Mouse (Mus musculus) gastrocnemius, postnatal 10 days (tissue): ENCODE results near the gene Tmem161a. TPM values are rescaled to one million over a fixed set of nuclear protein-coding genes. Genes with fewer than 3 reads are reported as not detected.
"Not testable (repeated sequence)": the region's sequence is repeated elsewhere in the genome, so short reads cannot be mapped to it uniquely, and the experiment has no call there.

ENCODE experiments used
- DNase-seq: peaks from one replicate; pipeline ENCODE4 v3.0.0; 2021; ENCODE audit warnings: mixed read lengths
- total RNA-seq, 2 experiments: library from RNA; stranded (reverse); gene quantifications; 2 replicates each; pipeline ENCODE4 v1.2.3; 2021

Gene Tmem161a
- total RNA-seq, 2 experiments from 2014 or later = 72.8 to 74.7 TPM

DNA sequence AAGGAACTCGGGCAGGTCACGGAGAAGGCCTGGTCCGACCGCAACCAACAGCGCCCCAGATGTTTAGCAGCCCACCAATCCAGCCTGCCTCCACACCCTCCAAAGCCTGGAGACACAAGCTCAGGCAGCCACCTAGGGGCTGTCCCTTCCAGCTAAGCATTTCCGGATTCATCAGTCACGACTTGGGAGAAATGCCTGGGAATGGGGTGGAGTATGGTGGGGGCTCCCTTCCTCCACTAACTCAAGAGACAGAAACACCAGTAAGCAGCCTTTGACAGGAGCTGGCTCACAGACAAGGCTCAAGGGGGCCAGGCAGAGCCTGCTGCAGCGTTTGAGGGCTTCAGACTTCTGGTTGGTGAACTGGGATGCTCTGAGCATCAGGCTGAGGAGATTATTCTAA lies 38.4 kb downstream of the Tmem161a start:
- DNase-seq = no peak

DNA sequence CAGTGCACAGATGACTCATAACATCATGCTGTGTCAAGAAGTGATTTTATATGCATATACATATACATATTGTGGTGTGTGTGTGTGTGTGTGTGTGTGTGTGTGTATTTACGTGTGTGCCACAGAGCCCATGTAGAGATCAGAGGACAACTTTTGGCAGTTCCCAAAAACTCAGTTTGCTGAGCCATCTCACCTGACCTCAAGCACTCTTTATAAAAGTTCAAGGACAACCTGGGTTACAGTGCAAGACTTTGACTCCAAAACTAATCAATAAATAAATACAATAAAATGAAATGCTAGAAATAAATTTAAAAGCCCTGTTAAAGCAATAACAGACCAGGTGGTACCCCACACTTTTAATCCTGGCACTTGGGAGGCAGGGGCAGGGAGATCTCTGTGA lies 39.1 kb downstream of the Tmem161a start:
- no peak for DNase-seq

DNA sequence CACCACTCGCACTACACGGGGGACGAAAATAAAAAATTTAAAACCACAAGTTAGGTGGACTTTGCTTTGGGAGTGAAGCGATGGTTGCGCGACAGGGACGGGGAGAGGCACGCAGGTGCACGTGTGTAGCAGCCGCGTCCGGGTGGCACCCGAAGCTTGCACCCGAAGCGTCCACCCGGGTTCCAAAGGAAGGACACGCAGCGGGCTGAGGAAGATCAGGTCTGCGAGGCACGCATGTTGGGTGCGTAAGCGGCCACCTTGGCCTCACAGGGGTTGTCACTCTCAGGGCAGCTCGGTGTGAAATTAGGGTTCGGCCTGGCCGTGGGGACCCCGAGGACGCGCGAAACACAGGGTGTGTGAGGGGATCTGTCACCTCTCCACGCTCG lies 39.6 kb downstream of the Tmem161a start:
- DNase-seq = no peak

DNA sequence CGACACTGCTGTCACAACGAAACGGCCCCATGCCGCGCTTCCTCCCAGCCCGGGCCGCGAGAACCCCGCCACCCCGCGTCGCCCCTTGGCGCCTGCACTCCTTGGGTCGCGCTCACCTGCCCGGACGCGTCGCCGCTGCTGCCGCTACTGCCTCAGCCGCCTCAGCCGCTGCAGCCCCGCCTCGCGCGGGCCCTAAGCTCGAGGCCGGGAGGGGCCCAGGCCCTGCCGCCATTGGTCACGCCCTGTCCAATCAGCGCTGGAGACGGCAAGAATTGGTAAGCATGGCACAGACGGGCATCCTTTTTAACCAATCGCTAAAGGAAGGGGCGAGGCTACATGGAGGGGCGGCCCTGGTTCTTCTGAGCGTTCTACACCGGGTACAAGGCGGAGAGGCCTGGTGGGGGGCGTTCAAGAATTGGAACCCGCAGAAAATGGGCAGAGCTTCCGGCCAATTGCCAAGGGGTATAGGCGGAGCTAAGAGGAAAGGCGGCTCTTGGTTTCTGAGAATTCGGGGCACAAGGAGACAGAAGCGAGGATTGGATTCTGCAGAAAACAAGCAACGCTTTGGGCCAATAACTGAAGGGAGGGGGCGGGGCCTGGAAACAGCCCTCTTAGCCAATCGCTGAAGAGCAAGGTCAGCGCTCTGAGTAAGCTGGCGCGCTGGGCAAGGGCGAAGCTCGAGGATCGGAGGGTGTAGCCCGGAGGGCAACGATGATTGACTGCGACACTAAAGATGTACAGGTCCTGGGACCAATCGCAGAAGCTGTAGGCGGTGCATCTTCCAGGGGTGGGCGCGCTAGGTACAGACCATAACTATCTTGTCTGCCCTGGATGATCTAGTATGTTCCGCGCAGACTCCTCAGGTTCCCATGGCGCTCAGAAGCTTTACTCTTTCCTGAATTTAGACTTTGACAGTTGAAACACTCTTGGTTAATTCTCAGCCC lies 40.2 kb downstream of the Tmem161a start, which contains the start of gene Slc25a42:
Slc25a42 (minus strand) TSS at position 194 of the 944 bp plus-strand sequence.
- DNase-seq = peak; percentile 91

GRCm38 (mm10) chr8:70214411-70214810 lies 42.3 kb downstream of the Tmem161a start:
- no peak for DNase-seq

GRCm38 (mm10) chr8:70215092-70215491 lies 42.9 kb downstream of the Tmem161a start:
- DNase-seq = no peak

GRCm38 (mm10) chr8:70216161-70216560 lies 44.0 kb downstream of the Tmem161a start:
- DNase-seq = not testable (repeated sequence)

DNA sequence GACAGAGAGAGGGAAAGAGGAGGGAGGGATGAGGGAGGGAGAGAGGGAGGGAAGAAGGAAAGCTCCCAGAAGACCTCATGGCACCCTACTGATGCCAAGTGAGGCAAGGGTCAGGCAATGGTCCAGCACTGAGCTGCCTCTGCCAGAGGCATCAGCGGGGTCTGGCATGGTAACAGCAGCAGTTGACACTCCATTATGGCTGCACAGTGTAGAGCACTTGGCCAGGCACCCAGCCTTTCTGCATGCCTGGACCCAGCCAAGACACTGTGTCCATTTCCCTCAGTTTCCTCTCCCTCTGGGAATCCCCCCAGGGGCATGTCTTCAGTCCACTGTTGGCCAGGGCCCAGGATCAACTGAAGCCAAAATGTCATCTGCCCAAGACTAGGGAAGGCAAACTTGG lies 44.4 kb downstream of the Tmem161a start:
- peak; percentile 80 for DNase-seq

DNA sequence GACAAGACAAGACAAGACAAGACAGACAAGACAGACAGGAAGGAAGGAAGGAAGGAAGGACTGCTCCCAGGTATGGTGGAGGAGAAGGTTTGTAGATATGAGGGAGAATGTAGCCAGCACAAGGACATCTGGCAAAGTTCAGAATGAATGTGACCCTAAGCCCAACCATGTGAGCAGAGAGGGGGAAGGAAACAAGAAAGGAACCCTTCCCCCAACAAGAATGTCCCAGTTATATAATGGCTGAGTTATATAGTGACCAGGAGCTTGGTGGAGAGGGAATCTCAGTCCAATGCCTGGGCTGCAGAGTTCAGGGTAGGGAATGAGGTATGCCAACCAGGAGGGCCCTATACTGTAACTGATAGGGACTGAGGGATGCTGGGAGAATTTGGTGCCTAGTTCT lies 45.3 kb downstream of the Tmem161a start:
- DNase-seq = no peak

DNA sequence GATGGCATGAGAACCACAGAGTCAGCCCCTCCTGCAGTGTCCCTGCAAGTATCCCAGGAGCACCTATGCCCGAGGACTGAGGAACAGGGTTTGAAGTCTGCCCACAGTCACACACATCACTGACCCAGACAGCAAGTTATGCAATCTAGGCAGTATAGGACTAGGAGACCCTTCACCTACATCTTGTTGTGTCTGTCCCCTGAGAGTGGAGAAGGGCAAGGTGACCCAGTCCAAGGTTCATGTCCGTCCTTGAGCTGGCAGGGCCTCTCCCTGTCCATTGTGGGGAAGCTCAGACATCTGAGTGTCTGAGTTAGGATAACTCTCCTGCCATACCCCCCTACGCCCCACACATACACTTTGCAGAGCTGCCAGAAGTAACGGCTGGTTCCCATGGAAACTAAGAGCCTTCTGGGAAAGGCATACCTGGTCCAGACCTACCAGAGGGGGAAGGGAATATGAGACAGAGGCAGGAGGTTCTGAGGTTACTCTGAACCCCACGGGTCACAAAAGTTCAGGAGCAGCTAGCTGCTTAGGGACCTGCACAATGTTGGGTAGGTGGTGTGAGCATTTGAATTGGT lies 47.0 kb downstream of the Tmem161a start:
- DNase-seq = no peak

GRCm38 (mm10) chr8:70220236-70220840 lies 48.2 kb downstream of the Tmem161a start:
- peak; percentile 46 for DNase-seq

DNA sequence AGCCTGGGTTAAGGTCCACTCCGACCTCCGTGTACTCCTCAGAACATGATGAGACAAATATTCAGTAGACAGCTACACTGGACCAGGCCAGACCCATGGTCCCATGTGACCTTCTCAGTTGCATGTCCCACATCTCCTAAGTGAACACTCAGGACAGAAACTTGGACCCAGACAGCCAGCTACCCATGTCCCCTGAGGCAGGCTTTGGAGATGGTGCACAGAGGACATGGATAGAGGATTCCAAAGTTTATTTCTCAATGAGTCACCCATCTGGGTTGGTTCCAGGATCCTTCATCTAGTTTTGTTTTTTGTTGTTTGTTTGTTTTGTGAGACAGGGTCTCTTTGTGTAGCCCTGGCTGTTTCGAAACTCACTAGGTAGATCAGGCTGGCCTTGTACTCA lies 48.8 kb downstream of the Tmem161a start:
- no peak for DNase-seq

- no peak for DNase-seq
These were observed 49.9 kb downstream of the Tmem161a start for GRCm38 (mm10) chr8:70222041-70222440.

DNA sequence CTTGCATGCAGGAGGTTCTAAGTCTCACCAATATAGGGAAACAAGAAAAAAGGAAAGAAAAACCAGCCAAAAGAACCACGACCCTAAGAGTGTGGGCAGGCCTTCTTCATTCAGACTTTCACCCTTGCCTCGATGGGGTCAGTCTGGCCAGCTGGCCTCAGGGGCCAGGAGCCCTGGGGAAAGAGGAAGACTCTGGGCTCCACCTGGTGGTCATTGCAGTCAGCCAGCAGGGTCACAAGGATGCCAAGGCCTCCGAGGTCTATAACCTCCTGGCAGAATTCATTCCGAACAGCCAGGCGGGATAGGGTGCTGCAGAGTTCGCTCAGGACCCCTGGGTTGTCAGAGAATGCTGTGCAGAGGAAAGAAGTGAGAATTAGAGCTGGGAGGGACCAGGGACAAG lies 51.2 kb downstream of the Tmem161a start:
- DNase-seq = peak; percentile 59

DNA sequence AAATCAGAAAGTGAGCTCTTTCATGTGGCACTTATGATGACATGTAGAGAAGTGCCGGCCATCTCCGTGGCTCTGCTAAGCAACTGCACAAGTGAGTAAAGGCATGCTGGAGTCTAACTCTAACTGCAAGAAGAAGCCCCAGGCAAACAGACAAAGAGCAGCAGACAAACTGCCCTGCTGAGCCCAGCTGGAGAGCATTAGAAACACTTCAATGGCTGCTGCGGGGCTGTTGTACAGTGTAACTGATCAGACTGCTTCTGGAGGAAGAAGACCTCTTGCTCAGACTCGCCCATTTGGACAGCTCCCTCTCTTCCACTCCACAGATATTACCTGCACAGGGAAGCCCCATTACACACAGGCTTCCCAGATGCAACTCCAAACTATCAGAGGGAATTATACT lies 55.8 kb downstream of the Tmem161a start:
- DNase-seq = no peak

GRCm38 (mm10) chr8:70230837-70231236 lies 58.7 kb downstream of the Tmem161a start:
- DNase-seq = no peak

Other genes starting within 250 kb of the Tmem161a start
- gene Gatad2a, start 176.0 kb upstream of the Tmem161a start, total RNA-seq = 10 to 100 TPM; 40.4 to 46.5 TPM
- gene Mau2, start 129.6 kb upstream of the Tmem161a start, total RNA-seq = 10 to 100 TPM; 27.8 to 30.9 TPM
- 10 to 100 TPM; 20.2 to 22.5 TPM for gene Sugp1, start 129.5 kb upstream of the Tmem161a start, total RNA-seq
- gene Tm6sf2, start 99.4 kb upstream of the Tmem161a start, total RNA-seq = not detected
- gene Hapln4, start 88.9 kb upstream of the Tmem161a start, total RNA-seq = under 1 TPM; 0.07 to 0.36 TPM
- under 1 TPM; 0.61 to 0.81 TPM for gene Ncan, start 51.5 kb upstream of the Tmem161a start, total RNA-seq
- gene Nr2c2ap, start 41.0 kb upstream of the Tmem161a start, total RNA-seq = 1 to 10 TPM; 6.3 to 7.1 TPM
- 10 to 100 TPM in 1 of 2 experiments, 1 to 10 TPM in 1; 8.2 to 10.1 TPM for gene Rfxank, start 33.2 kb upstream of the Tmem161a start, total RNA-seq
- gene Borcs8, start 32.9 kb upstream of the Tmem161a start, total RNA-seq = 10 to 100 TPM; 17.0 to 23.9 TPM
- under 1 TPM; 0.35 to 0.45 TPM for gene Mef2b, start 32.6 kb upstream of the Tmem161a start, total RNA-seq
- 10 to 100 TPM; 20.6 to 28.3 TPM for gene Slc25a42, start 39.9 kb downstream of the Tmem161a start, total RNA-seq
- gene Sugp2, start 61.9 kb downstream of the Tmem161a start, total RNA-seq = 10 to 100 TPM; 43.8 to 49.7 TPM
- 10 to 100 TPM; 11.9 to 12.9 TPM for gene Armc6, start 62.1 kb downstream of the Tmem161a start, total RNA-seq
- gene Homer3, start 110.5 kb downstream of the Tmem161a start, total RNA-seq = 10 to 100 TPM; 12.3 to 19.8 TPM
- 10 to 100 TPM; 28.6 to 29.5 TPM for gene Ddx49, start 130.1 kb downstream of the Tmem161a start, total RNA-seq
- gene Cope, start 130.2 kb downstream of the Tmem161a start, total RNA-seq = 100 to 1,000 TPM; 140 to 158 TPM
- gene Cers1, start 143.4 kb downstream of the Tmem161a start, total RNA-seq = 10 to 100 TPM; 20.0 to 23.6 TPM
- 1 to 10 TPM; 3.9 to 5.3 TPM for gene Gdf1, start 157.5 kb downstream of the Tmem161a start, total RNA-seq
- 10 to 100 TPM; 34.2 to 37.3 TPM for gene Upf1, start 180.9 kb downstream of the Tmem161a start, total RNA-seq
- 10 to 100 TPM; 18.4 to 20.2 TPM for gene Comp, start 201.2 kb downstream of the Tmem161a start, total RNA-seq